Mouse (Mus musculus): ENCODE measurements around the gene Tspan13. TPM values are rescaled to one million over a fixed set of nuclear protein-coding genes. Genes with fewer than 3 reads are reported as not detected.
A peak's percentile ranks its signal among the peaks of the same experiment; 100 is the strongest.

Tspan13 gene
- polyA plus RNA-seq, 1 experiment from 2014 or later: 66.8 TPM

DNA sequence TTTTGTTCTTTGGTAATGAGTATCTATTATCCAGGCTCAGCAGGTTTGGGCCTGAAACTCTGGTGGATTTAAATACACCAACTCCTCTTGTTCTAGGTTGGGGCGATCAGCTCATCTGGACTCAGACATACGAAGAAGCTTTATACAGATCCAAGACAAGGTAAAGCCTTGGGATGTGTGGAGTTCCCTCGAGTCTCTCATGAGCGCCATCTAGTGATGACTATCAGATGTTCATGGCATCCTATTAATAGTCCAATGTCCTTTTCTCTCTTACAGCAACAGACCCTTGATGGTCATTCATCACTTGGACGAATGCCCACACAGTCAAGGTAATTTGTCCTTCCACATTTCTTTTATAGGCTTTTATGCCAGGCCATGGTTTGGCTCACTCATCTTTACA is 46.5 kb downstream of the Tspan13 start:
- H3K9me3 ChIP-seq (ENCODE audit: control insufficient read depth, low read length): no peaks in the 10 kb centered on the region
- no peaks in the 10 kb centered on the region for H3K36me3 ChIP-seq (ENCODE audit: control insufficient read depth, insufficient read depth, low read length)
- no peak overlapping the region for H3K9ac ChIP-seq (ENCODE audit: low read length)
- no peak overlapping the region for H3K4me2 ChIP-seq (ENCODE audit: low read length)
- no peaks in the 10 kb centered on the region for H3K27me3 ChIP-seq (ENCODE audit: control insufficient read depth, insufficient read depth, low read length)
- 29% methylated on average over 5 of the region's 5 CpGs for WGBS
- H3K4me3 ChIP-seq (ENCODE audit: control insufficient read depth in 1 of 2, insufficient read depth in 1 of 2, low read depth in 1 of 2, low read length in 2 of 2): no peak overlapping the region
- ATAC-seq (ENCODE audit: insufficient number of reproducible peaks, insufficient read depth, low FRiP score, low read depth): 0 out of 2 replicates have a peak, but pooled peaks have one; percentile 17
- H3K4me1 ChIP-seq (ENCODE audit: control insufficient read depth in 2 of 2, insufficient read depth in 2 of 2, low read length in 2 of 2): no peaks in the 10 kb centered on the region; a peak in 1 of 4 replicates
- no peak overlapping the region for H3K27ac ChIP-seq (replicated peaks in 1 of 2; ENCODE audit: control insufficient read depth in 1 of 2, insufficient read depth in 1 of 2, low read depth in 2 of 2, low read length in 2 of 2)

DNA sequence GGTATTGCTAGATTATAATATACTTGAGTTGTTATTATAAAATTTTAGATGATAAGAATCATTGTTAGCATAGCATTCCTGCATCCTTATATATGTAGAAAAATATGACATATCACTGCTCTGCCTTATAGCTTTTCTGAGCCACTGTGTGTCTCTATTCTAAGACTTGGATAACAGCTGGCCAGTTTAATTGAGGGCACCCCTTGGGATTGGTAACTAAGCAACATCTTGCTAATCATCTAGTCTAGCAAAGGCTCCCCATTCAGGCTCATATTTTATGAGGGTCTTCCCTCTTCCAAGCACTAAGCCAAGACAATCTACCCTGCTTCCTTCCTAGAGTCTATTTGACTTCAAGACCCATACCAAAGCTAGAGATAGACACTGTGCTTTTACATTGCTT is 48.2 kb downstream of the Tspan13 start:
- no peak for ATAC-seq (ENCODE audit: insufficient number of reproducible peaks, insufficient read depth, low FRiP score, low read depth)
- Histone ChIP-seq H3K4me3 (ENCODE audit: control insufficient read depth in 1 of 2, insufficient read depth in 1 of 2, low read depth in 1 of 2, low read length in 2 of 2) (no peak overlapping the region), H3K4me1 (ENCODE audit: control insufficient read depth in 2 of 2, insufficient read depth in 2 of 2, low read length in 2 of 2) (no peaks in the 10 kb centered on the region; a peak in 1 of 4 replicates), H3K4me2 (ENCODE audit: low read length) (no peak overlapping the region), H3K27me3 (ENCODE audit: control insufficient read depth, insufficient read depth, low read length) (no peaks in the 10 kb centered on the region), H3K9ac (ENCODE audit: low read length) (no peak overlapping the region), H3K27ac (replicated peaks in 1 of 2; ENCODE audit: control insufficient read depth in 1 of 2, insufficient read depth in 1 of 2, low read depth in 2 of 2, low read length in 2 of 2) (no peak overlapping the region), H3K36me3 (ENCODE audit: control insufficient read depth, insufficient read depth, low read length) (no peaks in the 10 kb centered on the region), H3K9me3 (ENCODE audit: control insufficient read depth, low read length) (no peaks in the 10 kb centered on the region)

- Histone ChIP-seq H3K9ac (ENCODE audit: low read length) (no peak overlapping the region), H3K27me3 (ENCODE audit: control insufficient read depth, insufficient read depth, low read length) (no peaks in the 10 kb centered on the region), H3K36me3 (ENCODE audit: control insufficient read depth, insufficient read depth, low read length) (no peaks in the 10 kb centered on the region), H3K9me3 (ENCODE audit: control insufficient read depth, low read length) (no peaks in the 10 kb centered on the region), H3K4me3 (ENCODE audit: control insufficient read depth in 1 of 2, insufficient read depth in 1 of 2, low read depth in 1 of 2, low read length in 2 of 2) (no peak overlapping the region), H3K27ac (replicated peaks in 1 of 2; ENCODE audit: control insufficient read depth in 1 of 2, insufficient read depth in 1 of 2, low read depth in 2 of 2, low read length in 2 of 2) (no peak overlapping the region), H3K4me1 (ENCODE audit: control insufficient read depth in 2 of 2, insufficient read depth in 2 of 2, low read length in 2 of 2) (no peaks in the 10 kb centered on the region; a peak in 1 of 4 replicates), H3K4me2 (ENCODE audit: low read length) (no peak overlapping the region)
- WGBS: 63% methylated on average over 3 of the region's 3 CpGs
- ATAC-seq (ENCODE audit: insufficient number of reproducible peaks, insufficient read depth, low FRiP score, low read depth): no peak
These were observed 48.7 kb downstream of the Tspan13 start for GRCm38 (mm10) chr12:35993583-35993982.

GRCm38 (mm10) chr12:35992711-35993110 is 49.6 kb downstream of the Tspan13 start, which contains the start of gene Agr2:
Agr2 (plus strand) TSS chr12:35992907.
- Histone ChIP-seq H3K9ac (ENCODE audit: low read length) (no peak within 1 kb of the TSS), H3K27me3 (ENCODE audit: control insufficient read depth, insufficient read depth, low read length) (no peaks in the 10 kb centered on the region), H3K27ac (replicated peaks in 1 of 2; ENCODE audit: control insufficient read depth in 1 of 2, insufficient read depth in 1 of 2, low read depth in 2 of 2, low read length in 2 of 2) (no peak within 1 kb of the TSS), H3K4me1 (ENCODE audit: control insufficient read depth in 2 of 2, insufficient read depth in 2 of 2, low read length in 2 of 2) (no peaks in the 10 kb centered on the region; a peak in 1 of 4 replicates), H3K4me2 (ENCODE audit: low read length) (no peak within 1 kb of the TSS), H3K36me3 (ENCODE audit: control insufficient read depth, insufficient read depth, low read length) (no peaks in the 10 kb centered on the region), H3K9me3 (ENCODE audit: control insufficient read depth, low read length) (no peaks in the 10 kb centered on the region), H3K4me3 (ENCODE audit: control insufficient read depth in 1 of 2, insufficient read depth in 1 of 2, low read depth in 1 of 2, low read length in 2 of 2) (no peak within 1 kb of the TSS)
- ATAC-seq (ENCODE audit: insufficient number of reproducible peaks, insufficient read depth, low FRiP score, low read depth): no peak
- WGBS: 62% methylated on average over 9 of the region's 9 CpGs

DNA sequence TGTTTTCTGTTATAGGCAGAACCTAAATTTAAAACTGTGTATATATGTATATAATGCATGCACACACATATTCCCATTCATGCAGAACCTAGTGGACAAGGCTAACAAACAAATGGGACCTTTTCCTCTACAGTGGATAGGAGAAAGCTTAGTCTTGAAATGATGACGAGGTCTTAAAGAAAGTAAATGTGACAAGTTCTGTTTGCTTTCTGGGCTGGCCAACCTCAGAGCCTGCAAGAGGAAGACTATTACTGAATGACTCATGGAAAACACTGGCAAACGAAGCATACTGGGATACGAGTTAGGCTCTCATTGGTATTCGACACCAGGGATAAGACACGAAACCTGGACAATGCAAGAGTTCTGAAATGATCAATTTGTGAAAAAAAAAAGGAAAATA is 57.6 kb downstream of the Tspan13 start:
- no peak for ATAC-seq (ENCODE audit: insufficient number of reproducible peaks, insufficient read depth, low FRiP score, low read depth)
- Histone ChIP-seq H3K9ac (ENCODE audit: low read length) (no peak overlapping the region), H3K9me3 (ENCODE audit: control insufficient read depth, low read length) (no peaks in the 10 kb centered on the region), H3K27me3 (ENCODE audit: control insufficient read depth, insufficient read depth, low read length) (no peaks in the 10 kb centered on the region), H3K4me3 (ENCODE audit: control insufficient read depth in 1 of 2, insufficient read depth in 1 of 2, low read depth in 1 of 2, low read length in 2 of 2) (no peak overlapping the region), H3K4me2 (ENCODE audit: low read length) (no peak overlapping the region), H3K27ac (replicated peaks in 1 of 2; ENCODE audit: control insufficient read depth in 1 of 2, insufficient read depth in 1 of 2, low read depth in 2 of 2, low read length in 2 of 2) (no peak overlapping the region), H3K36me3 (ENCODE audit: control insufficient read depth, insufficient read depth, low read length) (no peaks in the 10 kb centered on the region), H3K4me1 (ENCODE audit: control insufficient read depth in 2 of 2, insufficient read depth in 2 of 2, low read length in 2 of 2) (peaks cover 2 to 6% of the 10 kb centered on the region in 2 experiments)
- WGBS: 83% methylated on average over 5 of the region's 5 CpGs

DNA sequence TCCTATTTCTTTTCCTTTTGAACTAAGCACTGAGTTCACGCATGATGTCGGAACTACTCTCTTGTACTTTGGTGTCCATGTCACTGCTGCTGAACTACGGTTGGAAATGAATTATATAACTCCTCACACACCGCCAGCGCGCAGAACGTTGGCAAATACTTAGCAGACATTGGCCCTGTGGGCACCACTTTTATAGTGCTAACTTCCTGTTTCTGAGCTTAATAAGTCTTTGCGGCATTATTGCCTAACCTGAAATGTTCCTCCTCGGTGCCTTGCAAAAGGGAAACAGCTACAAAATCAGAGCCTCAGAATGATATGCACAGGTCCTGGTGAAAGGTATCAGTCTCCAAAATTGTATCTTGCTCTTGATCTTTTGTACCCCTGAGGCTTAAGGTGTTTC is 58.8 kb downstream of the Tspan13 start:
- Histone ChIP-seq H3K4me2 (ENCODE audit: low read length) (no peak overlapping the region), H3K27me3 (ENCODE audit: control insufficient read depth, insufficient read depth, low read length) (no peaks in the 10 kb centered on the region), H3K4me1 (ENCODE audit: control insufficient read depth in 2 of 2, insufficient read depth in 2 of 2, low read length in 2 of 2) (peaks cover 2 to 6% of the 10 kb centered on the region in 2 experiments), H3K4me3 (ENCODE audit: control insufficient read depth in 1 of 2, insufficient read depth in 1 of 2, low read depth in 1 of 2, low read length in 2 of 2) (no peak overlapping the region), H3K36me3 (ENCODE audit: control insufficient read depth, insufficient read depth, low read length) (no peaks in the 10 kb centered on the region), H3K9me3 (ENCODE audit: control insufficient read depth, low read length) (no peaks in the 10 kb centered on the region), H3K27ac (replicated peaks in 1 of 2; ENCODE audit: control insufficient read depth in 1 of 2, insufficient read depth in 1 of 2, low read depth in 2 of 2, low read length in 2 of 2) (no peak overlapping the region), H3K9ac (ENCODE audit: low read length) (no peak overlapping the region)
- 91% methylated on average over 9 of the region's 9 CpGs for whole genome bisulfite sequencing
- no peak for ATAC-seq (ENCODE audit: insufficient number of reproducible peaks, insufficient read depth, low FRiP score, low read depth)

GRCm38 (mm10) chr12:35981732-35982360 is 60.5 kb downstream of the Tspan13 start:
- Histone ChIP-seq H3K4me3 (ENCODE audit: control insufficient read depth in 1 of 2, insufficient read depth in 1 of 2, low read depth in 1 of 2, low read length in 2 of 2) (no peak overlapping the region), H3K27me3 (ENCODE audit: control insufficient read depth, insufficient read depth, low read length) (no peaks in the 10 kb centered on the region), H3K9me3 (ENCODE audit: control insufficient read depth, low read length) (no peaks in the 10 kb centered on the region), H3K4me2 (ENCODE audit: low read length) (peak overlapping the region; percentile 9; the same call in 1 of the 2 replicates), H3K9ac (ENCODE audit: low read length) (no peak overlapping the region), H3K36me3 (ENCODE audit: control insufficient read depth, insufficient read depth, low read length) (no peaks in the 10 kb centered on the region), H3K4me1 (ENCODE audit: control insufficient read depth in 2 of 2, insufficient read depth in 2 of 2, low read length in 2 of 2) (peaks cover 2 to 6% of the 10 kb centered on the region in 2 experiments), H3K27ac (replicated peaks in 1 of 2; ENCODE audit: control insufficient read depth in 1 of 2, insufficient read depth in 1 of 2, low read depth in 2 of 2, low read length in 2 of 2) (no peak overlapping the region)
- WGBS: 39% methylated on average over 6 of the region's 6 CpGs
- ATAC-seq (ENCODE audit: insufficient number of reproducible peaks, insufficient read depth, low FRiP score, low read depth): peak; percentile 81

DNA sequence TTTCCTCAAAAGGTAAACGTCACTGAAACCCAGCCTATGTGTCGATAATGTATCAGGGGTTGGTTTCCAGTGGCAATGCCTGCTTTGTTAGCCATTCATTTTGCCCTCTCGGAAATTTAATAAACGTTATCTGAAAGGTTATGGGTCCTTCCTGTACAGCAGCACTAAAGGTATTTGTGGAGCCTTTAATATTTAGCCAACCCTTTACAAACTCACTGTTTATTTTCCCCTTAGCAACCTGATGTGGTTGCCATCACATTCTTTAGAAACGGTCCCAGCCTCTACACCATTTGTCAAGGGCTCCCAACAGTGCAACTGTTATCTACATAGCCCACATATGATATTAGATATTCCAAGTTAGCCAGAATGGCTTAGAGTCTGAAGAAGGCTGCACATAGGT is 62.7 kb downstream of the Tspan13 start:
- WGBS: 68% methylated on average over 5 of the region's 5 CpGs
- Histone ChIP-seq H3K4me2 (ENCODE audit: low read length) (no peak overlapping the region), H3K36me3 (ENCODE audit: control insufficient read depth, insufficient read depth, low read length) (no peaks in the 10 kb centered on the region), H3K9ac (ENCODE audit: low read length) (no peak overlapping the region), H3K27me3 (ENCODE audit: control insufficient read depth, insufficient read depth, low read length) (no peaks in the 10 kb centered on the region), H3K4me3 (ENCODE audit: control insufficient read depth in 1 of 2, insufficient read depth in 1 of 2, low read depth in 1 of 2, low read length in 2 of 2) (no peak overlapping the region), H3K9me3 (ENCODE audit: control insufficient read depth, low read length) (no peaks in the 10 kb centered on the region), H3K27ac (replicated peaks in 1 of 2; ENCODE audit: control insufficient read depth in 1 of 2, insufficient read depth in 1 of 2, low read depth in 2 of 2, low read length in 2 of 2) (no peak overlapping the region), H3K4me1 (ENCODE audit: control insufficient read depth in 2 of 2, insufficient read depth in 2 of 2, low read length in 2 of 2) (peaks cover 2 to 6% of the 10 kb centered on the region in 2 experiments)
- ATAC-seq (ENCODE audit: insufficient number of reproducible peaks, insufficient read depth, low FRiP score, low read depth): no peak

Measured in heart, embryonic 14.5 days (tissue).